Mouse (Mus musculus): ENCODE results near the gene Rgs5. TPM values are rescaled to one million over a fixed set of nuclear protein-coding genes. Genes with fewer than 3 reads are reported as not detected.

The Rgs5 gene
- polyA plus RNA-seq, 1 experiment from 2014 or later, result 24.0 TPM

DNA sequence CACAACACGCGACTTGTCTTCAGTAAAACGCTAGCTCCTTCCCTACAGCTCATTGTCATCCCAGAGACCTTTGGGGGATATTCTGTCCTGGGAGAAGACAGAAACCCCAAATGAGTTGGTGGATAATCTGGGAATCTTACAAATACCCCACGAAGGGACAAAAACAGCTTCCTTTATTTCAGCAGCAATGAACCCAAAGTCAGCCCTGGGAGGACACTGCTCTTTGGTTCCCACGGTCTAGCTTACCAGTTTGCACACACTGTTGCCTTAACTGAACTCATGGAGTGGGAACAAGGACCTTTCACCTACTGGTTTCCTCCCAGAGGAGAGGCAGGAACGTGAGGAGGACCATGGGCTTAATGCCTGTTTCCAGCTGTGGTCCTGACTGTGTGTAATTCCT lies 81.9 kb downstream of the Rgs5 start:
- Histone ChIP-seq H3K4me3 (ENCODE audit: low read depth, low read length) (no peak overlapping the region), H3K4me2 (replicated peaks; ENCODE audit: low read depth, low read length) (no peak overlapping the region), H3K9me3 (ENCODE audit: control insufficient read depth, low read depth, low read length) (no peaks in the 10 kb centered on the region), H3K36me3 (ENCODE audit: control insufficient read depth, insufficient read depth, low read length) (no peaks in the 10 kb centered on the region), H3K4me1 (ENCODE audit: control insufficient read depth, insufficient read depth, low read length) (no peaks in the 10 kb centered on the region), H3K27ac (ENCODE audit: low read length) (no peak overlapping the region), H3K27me3 (ENCODE audit: control insufficient read depth, insufficient read depth, low read length) (no peaks in the 10 kb centered on the region), H3K9ac (replicated peaks; ENCODE audit: low read depth, low read length) (no peak overlapping the region)
- 84% methylated on average over 6 of the region's 6 CpGs for WGBS
- no peak for ATAC-seq (ENCODE audit: insufficient number of reproducible peaks, insufficient read depth, low FRiP score, low read depth)

GRCm38 (mm10) chr1:169741147-169741546 lies 85.8 kb downstream of the Rgs5 start:
- H3K36me3 ChIP-seq (ENCODE audit: control insufficient read depth, insufficient read depth, low read length), result no peaks in the 10 kb centered on the region
- no peak overlapping the region for H3K27ac ChIP-seq (ENCODE audit: low read length)
- no peak overlapping the region for H3K4me2 ChIP-seq (replicated peaks; ENCODE audit: low read depth, low read length)
- H3K4me3 ChIP-seq (ENCODE audit: low read depth, low read length), result no peak overlapping the region
- WGBS, result 87% methylated on average over 5 of the region's 5 CpGs
- no peak overlapping the region for H3K9ac ChIP-seq (replicated peaks; ENCODE audit: low read depth, low read length)
- H3K9me3 ChIP-seq (ENCODE audit: control insufficient read depth, low read depth, low read length), result no peaks in the 10 kb centered on the region
- H3K27me3 ChIP-seq (ENCODE audit: control insufficient read depth, insufficient read depth, low read length), result no peaks in the 10 kb centered on the region
- ATAC-seq (ENCODE audit: insufficient number of reproducible peaks, insufficient read depth, low FRiP score, low read depth), result no peak
- H3K4me1 ChIP-seq (ENCODE audit: control insufficient read depth, insufficient read depth, low read length), result no peaks in the 10 kb centered on the region

Other genes with a start within 250 kb of the Rgs5 start
- gene Nuf2, start 124.0 kb upstream of the Rgs5 start, polyA plus RNA-seq (2014; fragmentation: Nextera tagmentation; extraction: Ambion mirVana), result 52.0 and 53.0 TPM in 2 replicates
- gene Rgs4, start 92.1 kb downstream of the Rgs5 start, polyA plus RNA-seq (2014; fragmentation: Nextera tagmentation; extraction: Ambion mirVana), result 5.0 and 5.7 TPM in 2 replicates

All from stomach, embryonic 14.5 days (tissue).